Mouse (Mus musculus) lung, embryonic 14.5 days (tissue): ENCODE measurements at regions not wholly inside any gene's neighbourhood (a gene's known extent, or its start where the extent isn't known, plus 50 kb on each side); places are given as distances from the start of the nearest gene placed in this dataset.

ENCODE experiments used
- ATAC-seq: fragments of 200-750 bp; cut with Nextera tagmentation; 2 replicates; pipeline ENCODE4 v1.8.0; 2017; ENCODE audit warnings: mild to moderate bottlenecking, moderate TSS enrichment, moderate library complexity; ENCODE audit not compliant: insufficient read depth
- DNase-seq: peaks from one replicate; pipeline ENCODE4 v3.0.0-alpha.2; 2015
- H3K27ac ChIP-seq: fragments of 300-500 bp; sonication (generic); 2 replicates; pipeline ENCODE4 v1.5.1; 2014; ENCODE audit warnings: low read depth, mild to moderate bottlenecking, moderate library complexity
- H3K27me3 ChIP-seq: fragments of 300-500 bp; sonication (generic); 2 replicates; pipeline ENCODE4 v1.6.1; 2014; ENCODE audit warnings: low read length, control low read depth; ENCODE audit not compliant: insufficient read depth
- H3K36me3 ChIP-seq: fragments of 300-500 bp; sonication (generic); 2 replicates; pipeline ENCODE4 v1.6.1; 2014; ENCODE audit warnings: control low read depth; ENCODE audit not compliant: insufficient read depth
- H3K4me1 ChIP-seq: fragments of 300-500 bp; sonication (generic); 2 replicates; pipeline ENCODE4 v1.6.1; 2014; ENCODE audit warnings: antibody characterized with exemption, control low read depth; ENCODE audit not compliant: insufficient read depth
- H3K4me2 ChIP-seq: fragments of 300-500 bp; sonication (generic); 2 replicates; pipeline ENCODE4 v1.6.1; 2014; ENCODE audit warnings: mild to moderate bottlenecking
- H3K4me3 ChIP-seq: fragments of 300-500 bp; sonication (generic); 2 replicates; pipeline ENCODE4 v1.5.1; 2014; ENCODE audit warnings: low read depth, low read length
- H3K9ac ChIP-seq: fragments of 300-500 bp; sonication (generic); 2 replicates; pipeline ENCODE4 v1.6.1; 2014
- H3K9me3 ChIP-seq: fragments of 300-500 bp; sonication (generic); 2 replicates; pipeline ENCODE4 v1.6.1; 2016; ENCODE audit warnings: low read depth, low read length, control low read depth
- CTCF ChIP-seq: IDR thresholded peaks from 2 replicates; pipeline ENCODE4 v1.5.1; 2016; ENCODE audit warnings: antibody characterized with exemption, low read depth
- WGBS: fragments of 180-500 bp; shearing (Covaris S2); extraction: QIAGEN DNeasy Blood & Tissue Kit; methylation state at CpG from one replicate; pipeline ENCODE4 v1.1.7; 2014; 5-methylcytosine and 5-hydroxymethylcytosine counted together

- TF ChIP-seq CTCF = no peak
- ATAC-seq = no peak
- no peak overlapping the region for H3K9ac ChIP-seq
- H3K36me3 ChIP-seq = no peaks in the 10 kb centered on the region
- no peak overlapping the region for H3K4me2 ChIP-seq
- H3K4me3 ChIP-seq = no peak overlapping the region
- 78% methylated on average over 4 of the region's 4 CpGs for WGBS
- no peaks in the 10 kb centered on the region for H3K4me1 ChIP-seq
- no peaks in the 10 kb centered on the region for H3K9me3 ChIP-seq
- no peak overlapping the region for H3K27ac ChIP-seq
- H3K27me3 ChIP-seq = no peaks in the 10 kb centered on the region
- DNase-seq = no peak
Measured at GRCm38 (mm10) chr6:89258140-89258539, 104.3 kb downstream of the Plxna1 start.

GRCm38 (mm10) chr6:89259406-89259994 lies 102.9 kb downstream of the Plxna1 start:
- no peak overlapping the region for H3K4me2 ChIP-seq
- ATAC-seq (no peak), DNase-seq (no peak)
- H3K36me3 ChIP-seq = no peaks in the 10 kb centered on the region
- H3K27ac ChIP-seq = no peak overlapping the region
- no peaks in the 10 kb centered on the region for H3K4me1 ChIP-seq
- H3K4me3 ChIP-seq = no peak overlapping the region
- no peak overlapping the region for H3K9ac ChIP-seq
- H3K27me3 ChIP-seq = no peaks in the 10 kb centered on the region
- TF ChIP-seq CTCF = no peak
- H3K9me3 ChIP-seq = no peaks in the 10 kb centered on the region
- 54% methylated on average over 11 of the region's 11 CpGs for WGBS

GRCm38 (mm10) chr6:89262958-89263357 lies 99.5 kb downstream of the Plxna1 start:
- WGBS = 56% methylated on average over 4 of the region's 4 CpGs
- Histone ChIP-seq H3K9me3 (no peaks in the 10 kb centered on the region), H3K4me1 (no peaks in the 10 kb centered on the region), H3K9ac (no peak overlapping the region), H3K36me3 (no peaks in the 10 kb centered on the region), H3K27ac (no peak overlapping the region), H3K4me2 (no peak overlapping the region), H3K4me3 (no peak overlapping the region), H3K27me3 (no peaks in the 10 kb centered on the region)
- no peak for ATAC-seq
- TF ChIP-seq CTCF = no peak
- no peak for DNase-seq

- no peaks in the 10 kb centered on the region for H3K9me3 ChIP-seq
- TF ChIP-seq CTCF = no peak
- no peak overlapping the region for H3K9ac ChIP-seq
- ATAC-seq = no peak
- H3K27me3 ChIP-seq = no peaks in the 10 kb centered on the region
- WGBS = 65% methylated on average over 3 of the region's 3 CpGs
- no peak overlapping the region for H3K4me3 ChIP-seq
- H3K27ac ChIP-seq = no peak overlapping the region
- no peak for DNase-seq
- H3K36me3 ChIP-seq = no peaks in the 10 kb centered on the region
- H3K4me2 ChIP-seq = no peak overlapping the region
- no peaks in the 10 kb centered on the region for H3K4me1 ChIP-seq
Measured at GRCm38 (mm10) chr6:89265296-89265695, 97.1 kb downstream of the Plxna1 start.
